Mouse (Mus musculus): ENCODE results near the gene Cramp1l.
"Not testable (repeated sequence)": the region's sequence is repeated elsewhere in the genome, so short reads cannot be mapped to it uniquely, and the experiment has no call there.

The Cramp1l gene

DNA sequence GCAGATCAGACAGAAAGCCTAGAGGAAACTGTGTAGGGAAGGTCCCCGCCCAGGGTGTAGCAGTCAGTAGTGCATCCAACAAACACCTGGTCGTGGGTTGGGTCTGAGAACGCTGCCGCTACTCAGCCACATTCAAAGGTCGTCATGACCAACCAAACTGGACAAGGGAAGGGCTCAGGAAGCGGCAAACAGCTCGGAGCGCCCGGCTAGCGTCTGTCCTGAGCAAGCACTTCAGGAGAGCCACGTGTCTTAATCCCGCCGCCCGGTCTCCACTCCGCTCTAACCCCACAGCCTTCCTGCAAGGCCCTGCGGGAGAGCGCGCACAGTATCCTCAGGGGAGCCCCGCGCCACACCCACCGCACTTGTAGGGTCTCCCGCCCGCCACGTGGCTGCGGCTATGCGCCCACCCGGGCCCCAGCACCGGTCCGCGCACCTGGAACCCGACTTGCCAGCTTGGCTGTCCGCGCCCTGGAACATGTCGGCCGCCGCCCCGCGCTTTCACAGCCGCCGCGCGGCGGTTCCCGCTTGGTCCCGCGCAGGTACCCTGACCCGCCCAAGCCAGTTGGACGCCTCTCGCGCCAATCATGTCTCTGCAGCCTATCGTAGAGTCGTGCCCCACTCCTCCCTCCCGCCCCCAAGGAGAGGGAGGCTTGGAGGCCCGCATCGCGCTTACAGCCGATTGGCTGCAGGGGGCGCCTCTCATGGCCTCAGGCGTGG lies 55.3 kb downstream of the Cramp1l start, which contains the start of gene Jpt2:
Gene Jpt2 (minus strand): TSS at position 555 of the 717 bp plus-strand sequence.
- peak; percentile 96 for DNase-seq (ENCODE audit: low read depth, low spot score)

GRCm38 (mm10) chr17:24959371-24959770 lies 56.2 kb downstream of the Cramp1l start:
- no peak for DNase-seq (ENCODE audit: low read depth, low spot score)

DNA sequence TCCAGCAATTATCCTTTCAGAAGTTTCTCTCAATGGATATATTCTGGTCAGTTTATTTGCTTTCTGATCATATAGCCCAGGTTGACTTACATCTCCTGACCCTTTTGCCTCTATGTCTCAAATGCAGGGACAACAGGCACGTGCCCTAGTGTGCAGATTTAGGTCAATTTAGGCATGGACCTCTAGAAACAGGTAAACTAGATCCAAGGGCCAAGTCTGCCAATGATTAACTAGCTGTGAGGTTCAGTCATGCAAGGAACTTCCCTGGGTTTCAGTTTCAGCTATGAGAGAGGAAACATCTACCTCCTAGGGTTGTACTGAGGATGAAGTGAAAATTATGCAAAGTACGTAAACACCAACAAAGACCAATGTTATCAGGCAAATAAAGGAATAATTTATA lies 62.3 kb downstream of the Cramp1l start:
- DNase-seq (ENCODE audit: low read depth, low spot score): no peak

DNA sequence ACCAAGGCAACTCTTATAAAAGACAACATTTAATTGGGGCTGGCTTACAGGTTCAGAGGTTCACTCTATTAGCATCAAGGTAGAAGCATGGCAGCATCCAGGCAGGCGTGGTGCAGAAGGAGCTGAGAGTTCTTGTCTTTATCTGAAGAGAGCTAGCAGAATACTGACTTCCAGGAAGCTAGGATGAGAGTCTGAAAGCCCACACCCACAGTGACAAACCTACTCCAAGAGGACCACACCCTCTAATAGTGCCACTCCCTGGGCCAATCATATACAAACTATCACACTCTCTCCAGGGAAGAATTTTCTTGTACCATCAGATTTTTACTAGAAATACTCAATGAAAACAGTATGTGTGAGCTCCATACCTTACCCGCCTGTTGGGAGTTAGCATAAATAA lies 64.9 kb downstream of the Cramp1l start:
- no peak for DNase-seq (ENCODE audit: low read depth, low spot score)

DNA sequence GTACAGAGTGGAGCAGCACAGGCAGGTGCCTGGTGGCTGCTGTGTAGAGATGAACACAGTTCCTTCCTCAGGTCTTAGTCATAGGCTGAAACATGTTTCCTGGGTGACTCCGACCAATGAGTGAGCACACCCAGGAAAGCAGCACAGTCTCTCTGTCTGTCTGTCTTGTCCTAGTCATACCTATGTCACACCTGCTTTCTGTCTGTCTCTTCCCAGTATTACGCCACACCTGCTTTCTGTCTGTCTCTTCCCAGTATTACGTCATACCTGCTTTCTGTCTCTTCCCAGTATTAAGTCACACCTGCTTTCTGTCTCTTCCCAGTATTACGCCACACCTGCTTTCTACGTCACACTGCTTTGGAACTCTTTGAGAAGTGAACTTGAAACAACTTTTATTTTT lies 67.4 kb downstream of the Cramp1l start:
- no peak for DNase-seq (ENCODE audit: low read depth, low spot score)

DNA sequence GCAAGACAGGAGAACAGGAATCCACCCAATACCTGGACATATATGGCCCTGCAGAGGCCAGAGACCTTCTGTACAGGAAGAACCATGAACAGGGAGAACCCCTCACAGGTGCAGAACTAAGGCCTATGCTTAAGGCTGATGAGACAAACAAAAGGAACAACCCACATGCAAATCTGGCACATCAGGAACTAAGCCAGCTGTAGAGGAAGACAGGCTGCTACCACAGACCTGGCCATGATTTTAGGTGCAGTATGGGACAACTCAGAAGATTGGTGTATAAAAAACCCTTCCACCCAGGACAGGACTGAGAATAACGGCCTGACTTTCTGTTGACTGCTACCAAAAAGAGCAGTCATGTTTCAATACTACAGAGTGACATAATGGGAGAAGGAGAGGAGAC lies 72.0 kb downstream of the Cramp1l start:
- not testable (repeated sequence) for DNase-seq (ENCODE audit: low read depth, low spot score)

DNA sequence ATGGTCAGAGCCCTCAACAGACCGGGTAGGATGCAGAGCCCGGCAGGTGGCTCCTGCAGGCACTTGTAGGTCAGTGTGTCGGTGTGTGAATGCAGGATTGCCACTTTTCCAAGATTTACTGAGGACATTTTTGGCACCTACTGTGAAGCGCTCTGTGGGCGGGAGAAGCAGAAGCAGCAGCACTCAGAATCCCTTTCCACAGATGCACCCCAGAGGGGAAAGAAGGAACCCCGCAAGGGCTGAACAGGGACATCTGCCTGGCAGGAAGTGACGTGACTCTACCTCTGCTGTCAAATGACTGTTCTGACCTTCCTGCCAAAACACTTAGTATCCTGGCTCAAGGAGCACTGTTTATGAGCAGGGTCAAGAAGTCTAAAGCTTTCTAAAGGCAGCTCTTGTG lies 72.6 kb downstream of the Cramp1l start:
- DNase-seq (ENCODE audit: low read depth, low spot score): no peak

DNA sequence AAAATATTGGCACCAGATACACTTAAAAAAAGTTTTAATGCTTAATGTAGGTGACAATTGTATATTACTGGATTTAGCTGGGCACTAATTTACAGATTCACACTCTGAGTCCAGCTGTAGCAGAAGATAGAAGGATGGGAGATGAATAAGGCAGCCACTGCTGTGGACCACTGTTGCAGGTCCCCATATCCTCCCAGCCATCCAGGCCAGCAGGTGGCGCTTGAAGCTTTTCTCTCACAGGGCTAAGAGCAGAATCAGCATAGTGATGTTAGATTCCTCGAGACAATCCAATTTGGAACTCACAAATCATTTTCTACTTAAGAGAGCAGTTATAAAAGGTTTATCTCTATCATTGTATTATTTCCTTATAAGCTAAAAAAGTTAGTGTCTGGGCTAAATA lies 73.1 kb downstream of the Cramp1l start:
- DNase-seq (ENCODE audit: low read depth, low spot score): not testable (repeated sequence)

DNA sequence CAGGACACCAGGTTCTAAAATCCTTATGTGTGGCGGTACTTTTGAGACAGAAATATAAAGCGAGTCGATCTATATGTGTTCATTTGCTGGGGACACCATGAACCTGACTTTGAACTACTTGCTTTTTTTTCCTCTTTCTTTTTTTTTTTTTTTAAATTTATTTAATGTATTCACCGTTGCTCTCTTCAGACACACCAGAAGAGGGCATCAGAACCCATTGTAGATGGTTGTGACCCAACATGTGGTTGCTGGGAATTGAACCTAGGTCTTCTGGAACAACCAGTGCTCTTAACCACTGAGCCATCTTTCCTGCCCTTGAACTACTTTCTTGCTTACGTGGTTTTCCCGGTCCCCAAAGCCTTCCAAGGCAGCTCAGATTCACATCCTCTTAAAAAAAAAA lies 78.3 kb downstream of the Cramp1l start:
- no peak for DNase-seq (ENCODE audit: low read depth, low spot score)

DNA sequence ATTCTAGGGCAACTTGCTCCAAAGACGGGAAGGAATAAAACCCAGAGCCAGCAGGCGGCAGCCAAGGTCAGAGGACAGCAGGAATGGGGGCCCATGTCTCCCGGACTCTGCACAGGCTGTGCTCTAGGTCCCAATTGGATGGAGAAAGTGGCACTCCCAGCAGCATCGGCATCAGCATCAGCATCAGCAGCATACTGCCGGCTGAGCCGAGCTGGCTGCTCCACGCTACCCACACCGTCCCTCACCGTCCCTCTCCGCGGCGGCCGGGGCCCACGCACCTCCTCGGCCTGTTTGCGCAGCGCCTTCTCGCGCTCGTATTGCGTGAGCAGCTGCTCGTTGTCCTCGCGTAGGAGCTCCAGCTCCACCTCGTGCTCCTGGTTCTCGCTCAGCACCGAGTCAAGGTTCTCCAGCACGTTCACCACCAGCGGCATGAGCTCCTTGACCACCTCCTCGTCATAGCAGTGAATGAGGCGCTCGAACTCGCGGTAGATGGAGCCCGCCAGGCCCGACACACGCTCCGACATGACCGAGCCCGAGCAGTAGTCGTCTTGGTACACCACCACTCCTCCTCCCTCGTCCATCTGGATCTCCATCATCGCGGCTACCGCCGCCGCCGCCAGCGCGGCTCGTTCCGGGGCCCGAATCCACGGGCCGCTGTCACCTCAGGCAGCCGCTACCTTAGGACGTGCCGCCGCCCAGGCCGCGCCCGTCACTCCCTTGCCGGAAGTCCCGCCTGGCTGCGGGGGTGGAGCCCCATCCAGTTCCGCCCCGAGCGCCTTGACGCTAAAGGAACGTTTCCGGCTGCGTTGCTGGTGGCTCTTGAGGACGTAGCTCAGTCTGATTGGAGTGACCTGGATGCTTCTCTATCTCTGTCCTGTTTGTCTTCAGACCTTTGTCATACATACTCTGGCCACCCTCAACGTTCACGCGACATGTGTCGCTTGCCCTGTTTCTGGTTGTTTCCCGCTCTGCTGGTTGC lies 79.0 kb downstream of the Cramp1l start, which contains the start of gene Mapk8ip3:
Gene Mapk8ip3 (minus strand): TSS at position 719 of the 979 bp plus-strand sequence.
- DNase-seq (ENCODE audit: low read depth, low spot score): peak; percentile 78

- DNase-seq (ENCODE audit: low read depth, low spot score): no peak
Observed at GRCm38 (mm10) chr17:24935666-24936065, 79.9 kb downstream of the Cramp1l start.

- DNase-seq (ENCODE audit: low read depth, low spot score): no peak
Observed at GRCm38 (mm10) chr17:24934926-24935325, 80.7 kb downstream of the Cramp1l start.

DNA sequence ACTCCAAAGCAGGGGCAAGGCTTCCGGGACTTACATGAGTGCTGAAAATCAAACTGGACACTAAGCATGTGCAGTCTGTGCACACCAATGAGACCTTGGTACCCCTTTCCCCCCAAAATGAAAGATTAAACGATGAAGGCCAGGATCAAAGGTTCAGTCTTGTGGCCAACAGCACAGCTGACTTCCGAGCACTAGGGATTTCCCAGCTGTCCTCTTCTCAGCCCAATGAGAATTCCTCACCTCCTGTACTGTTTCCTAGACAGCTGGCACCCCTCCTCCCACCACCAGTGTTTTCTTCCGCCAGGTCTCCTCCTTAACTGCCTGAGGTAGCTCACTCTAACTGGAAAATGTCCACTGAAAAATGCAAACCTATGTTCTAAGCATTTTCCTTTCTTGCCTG lies 82.4 kb downstream of the Cramp1l start:
- DNase-seq (ENCODE audit: low read depth, low spot score): no peak

- no peak for DNase-seq (ENCODE audit: low read depth, low spot score)
Observed at GRCm38 (mm10) chr17:24932431-24932830, 83.2 kb downstream of the Cramp1l start.

DNA sequence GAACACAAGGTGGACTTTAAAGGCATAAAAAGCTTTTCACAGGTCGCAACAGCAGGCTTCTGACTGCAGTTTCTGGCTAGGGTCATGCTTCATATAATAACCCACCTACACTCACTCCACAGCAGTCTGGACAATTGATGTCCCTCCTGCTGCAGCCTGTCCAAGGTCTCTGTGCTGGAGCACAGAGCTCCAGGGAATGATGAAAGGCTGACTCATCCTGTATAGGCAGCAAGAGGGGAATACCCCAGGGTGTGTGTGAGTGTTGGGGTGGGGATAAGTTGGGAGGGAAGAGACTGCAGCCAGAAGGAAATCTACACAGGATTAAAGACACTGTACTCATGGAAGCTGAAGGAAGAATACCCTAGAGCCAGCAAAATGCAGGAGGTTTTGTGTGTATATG lies 86.1 kb downstream of the Cramp1l start:
- DNase-seq (ENCODE audit: low read depth, low spot score): no peak

- DNase-seq (ENCODE audit: low read depth, low spot score): no peak
Observed at GRCm38 (mm10) chr17:24923246-24923645, 92.3 kb downstream of the Cramp1l start.

DNA sequence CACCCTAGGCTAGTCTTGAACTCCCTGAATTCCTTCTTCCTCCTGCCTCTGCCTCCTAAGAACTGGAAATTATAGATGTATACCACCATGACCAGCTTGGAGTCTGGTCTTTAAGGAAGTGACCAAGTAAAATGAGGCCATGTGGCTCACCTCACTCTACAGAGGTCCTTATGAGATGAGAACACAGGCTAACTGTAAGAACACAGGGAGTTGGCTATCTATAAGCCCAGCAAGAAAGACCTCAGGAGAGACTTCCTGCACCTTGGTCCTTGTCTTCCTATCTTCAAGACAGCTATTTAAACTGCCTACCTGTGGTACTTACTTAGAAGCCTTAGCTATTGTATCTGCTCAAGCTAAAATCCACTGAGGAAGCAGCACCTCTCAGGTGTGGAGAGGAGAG lies 101.6 kb downstream of the Cramp1l start:
- no peak for DNase-seq (ENCODE audit: low read depth, low spot score)

Data from WW6 (cell line).